Mouse (Mus musculus) CH12.LX (cell line): Measurements from ENCODE around the gene Gm21976. TPM values are rescaled to one million over a fixed set of nuclear protein-coding genes. Genes with fewer than 3 reads are reported as not detected.
A peak's percentile ranks its signal among the peaks of the same experiment; 100 is the strongest.

Experiments
- DNase-seq: peaks from one replicate; pipeline ENCODE4 v3.0.0-alpha.2; 2013; ENCODE audit errors: extremely low read depth
- H3K27ac ChIP-seq: 2 replicates; pipeline ENCODE4 v1.5.1; 2012; ENCODE audit warnings: low read depth, mild to moderate bottlenecking, control low read depth, moderate library complexity; ENCODE audit not compliant: insufficient read depth
- H3K27me3 ChIP-seq: replicated peaks from 2 replicates; pipeline ENCODE3; 2012; ENCODE audit warnings: inconsistent platforms
- H3K36me3 ChIP-seq, 2 experiments: replicated peaks in 1 of 2; 2 replicates each; pipeline versions ENCODE3 to v1.6.1; 2012; ENCODE audit warnings: inconsistent platforms in 1 of 2, low read length in 1 of 2, mild to moderate bottlenecking in 1 of 2, mixed read lengths in 1 of 2, moderate library complexity in 1 of 2; ENCODE audit not compliant: control insufficient read depth in 1 of 2, insufficient read depth in 1 of 2
- H3K4me1 ChIP-seq, 2 experiments: 2 replicates each; pipeline ENCODE4 v1.6.1; 2012; ENCODE audit warnings: inconsistent platforms in 1 of 2, moderate library complexity in 1 of 2; ENCODE audit not compliant: insufficient read depth in 2 of 2, control insufficient read depth in 1 of 2
- H3K4me2 ChIP-seq: 2 replicates; pipeline ENCODE4 v1.6.1; 2012; ENCODE audit warnings: low read depth, mild to moderate bottlenecking, control low read depth; ENCODE audit not compliant: poor library complexity, insufficient read depth, severe bottlenecking
- H3K4me3 ChIP-seq, 3 experiments: fragments of 150-350 bp in 1 of 3; sonication (generic) in 1 of 3; replicated peaks in 1 of 3; 2 replicates each; pipeline versions ENCODE3 to v1.5.1; 2011 to 2012; ENCODE audit warnings: low read depth in 2 of 3, low read length in 2 of 3, mild to moderate bottlenecking in 2 of 3, moderate library complexity in 2 of 3, control low read depth in 1 of 3, improper control_type of control experiment in 1 of 3, inconsistent platforms in 1 of 3, mixed read lengths in 1 of 3; ENCODE audit not compliant: poor library complexity in 1 of 3
- H3K79me2 ChIP-seq: replicated peaks from 2 replicates; pipeline ENCODE4 v1.6.1; 2012; ENCODE audit warnings: mild to moderate bottlenecking, moderate library complexity; ENCODE audit not compliant: control insufficient read depth, poor library complexity, insufficient read depth, severe bottlenecking; ENCODE audit errors: extremely low read depth
- H3K9ac ChIP-seq: 2 replicates; pipeline ENCODE4 v1.6.1; 2012; ENCODE audit warnings: low read depth, mild to moderate bottlenecking, control low read depth, moderate library complexity; ENCODE audit not compliant: insufficient read depth
- H3K9me3 ChIP-seq: replicated peaks from 2 replicates; pipeline ENCODE3; 2012; ENCODE audit warnings: low read length, inconsistent platforms, mixed read lengths
- BHLHE40 ChIP-seq: IDR thresholded peaks from 2 replicates; pipeline ENCODE4 v1.6.1; 2011; ENCODE audit warnings: mild to moderate bottlenecking, low read depth, low read length, improper control_type of control experiment
- E2F4 ChIP-seq: IDR thresholded peaks from 2 replicates; pipeline ENCODE4 v1.6.1; 2011; ENCODE audit warnings: low read depth, low read length, improper control_type of control experiment; ENCODE audit not compliant: insufficient replicate concordance
- ETS1 ChIP-seq: conservative IDR thresholded peaks from 2 replicates; pipeline ENCODE4 v1.6.1; 2012; ENCODE audit warnings: low read depth, mild to moderate bottlenecking, inconsistent platforms, low read length, improper control_type of control experiment, moderate library complexity
- GABPA ChIP-seq: IDR thresholded peaks from 2 replicates; pipeline ENCODE4 v1.6.1; 2012; ENCODE audit warnings: low read depth, low read length, improper control_type of control experiment, inconsistent platforms; ENCODE audit not compliant: insufficient replicate concordance
- JUN ChIP-seq: IDR thresholded peaks from 2 replicates; pipeline ENCODE4 v1.6.1; 2011; ENCODE audit warnings: low read depth, mild to moderate bottlenecking, low read length, improper control_type of control experiment, moderate library complexity; ENCODE audit not compliant: insufficient read depth
- JUND ChIP-seq: conservative IDR thresholded peaks from 2 replicates; pipeline ENCODE4 v1.6.1; 2011; ENCODE audit warnings: low read depth, low read length, improper control_type of control experiment
- MXI1 ChIP-seq: IDR thresholded peaks from 2 replicates; pipeline ENCODE4 v1.6.1; 2011; ENCODE audit warnings: mild to moderate bottlenecking, low read depth, low read length, improper control_type of control experiment
- POLR2AphosphoS2 ChIP-seq: IDR thresholded peaks from 2 replicates; pipeline ENCODE4 v1.6.1; 2011; ENCODE audit warnings: low read depth, low read length, improper control_type of control experiment
- USF1 ChIP-seq: IDR thresholded peaks from 2 replicates; pipeline ENCODE4 v1.6.1; 2014; ENCODE audit warnings: low read depth, mild to moderate bottlenecking, inconsistent platforms, low read length, improper control_type of control experiment
- ZKSCAN1 ChIP-seq: IDR thresholded peaks from 2 replicates; pipeline ENCODE4 v1.6.1; 2012; ENCODE audit warnings: low read depth, inconsistent platforms, low read length, improper control_type of control experiment, borderline replicate concordance
- dilution Hi-C: fragments of 300-500 bp; cut with MboI; formaldehyde crosslinking; loops from 2 replicates; pipeline ENCODE4 v1.14.3; 2020; ENCODE audit warnings: low sequenced_read_pairs; ENCODE audit not compliant: extremely low pct_unique_long_range_greater_than_20kb, extremely low pct_ligation_motif_present
- in situ Hi-C: fragments of 300-500 bp; cut with MboI; formaldehyde crosslinking; loops from 3 replicates; pipeline ENCODE4 v1.14.3; 2019; ENCODE audit warnings: low sequenced_read_pairs, low pct_ligation_motif_present, low pct_unique_long_range_greater_than_20kb, mixed read lengths
- polyA plus RNA-seq: library from polyadenylated mRNA; unstranded; fragments of >175 nt; gene quantifications from 2 replicates; pipeline ENCODE4 v1.2.1, GENCODE M21; 2012; ENCODE audit warnings: low read depth; ENCODE audit not compliant: insufficient read length
- total RNA-seq, 2 experiments: library from RNA; depleted of rRNA; stranded (reverse); fragments of 300-350 nt in 1 of 2; fragments of >200 nt in 1 of 2; gene quantifications; 2 replicates each; pipeline ENCODE4 v1.2.3; 2012 to 2014

Gm21976 gene
- total and polyA plus RNA-seq, 3 experiments, result not detected

DNA sequence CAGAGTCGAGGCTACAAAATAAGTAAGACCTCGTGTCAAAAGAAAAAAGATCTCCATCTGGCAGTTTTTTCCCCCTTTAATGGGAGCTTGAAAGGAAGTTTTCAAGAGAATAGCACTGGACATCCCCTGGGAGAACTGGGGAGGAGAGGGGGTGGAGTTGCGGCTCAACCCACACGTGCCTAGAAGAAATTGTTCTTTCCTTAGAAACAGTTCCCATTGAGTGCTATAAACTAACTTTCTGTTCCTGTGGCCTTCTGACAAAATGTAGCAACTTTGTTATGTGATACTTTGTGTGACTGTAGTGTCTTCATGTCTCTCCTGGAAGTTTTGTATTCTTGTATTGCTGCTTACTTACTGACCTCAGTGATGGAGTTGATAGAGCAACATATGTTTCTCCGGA lies 15.6 kb upstream of the Gm21976 start:
- no peaks in the 10 kb centered on the region for H3K9me3 ChIP-seq
- H3K9ac ChIP-seq, result 0 out of 2 replicates have a peak overlapping the region, but pooled peaks have one; percentile 84
- H3K4me2 ChIP-seq, result peak overlapping the region; percentile 51; the same call in 1 of the 2 replicates
- in situ Hi-C loops (no loop called here), dilution Hi-C loops (no loop called here)
- H3K36me3 ChIP-seq, result peaks cover 15 to 39% of the 10 kb centered on the region in 2 experiments
- peak overlapping the region in 2 of 3 experiments; percentile 97 to 100 for H3K4me3 ChIP-seq
- TF ChIP-seq MXI1 (peak; percentile 47), JUN (no peak), E2F4 (no peak), BHLHE40 (peak; percentile 91)
- H3K79me2 ChIP-seq, result peaks cover 27% of the 10 kb centered on the region
- no peak overlapping the region for H3K27ac ChIP-seq
- no peak for DNase-seq
- no peaks in the 10 kb centered on the region for H3K27me3 ChIP-seq
- peaks cover 2 to 22% of the 10 kb centered on the region in 2 experiments; a peak in 3 of 4 replicates for H3K4me1 ChIP-seq

- Histone ChIP-seq H3K36me3 (peaks cover 28 to 63% of the 10 kb centered on the region in 2 experiments), H3K9ac (no peak overlapping the region), H3K4me1 (peaks cover 13 to 14% of the 10 kb centered on the region in 2 experiments; a peak in 3 of 4 replicates), H3K79me2 (no peaks in the 10 kb centered on the region), H3K27ac (no peak overlapping the region), H3K4me3 (no peak overlapping the region), H3K4me2 (no peak overlapping the region), H3K27me3 (no peaks in the 10 kb centered on the region), H3K9me3 (no peaks in the 10 kb centered on the region)
- DNase-seq, result no peak
- dilution Hi-C loops, result no loop called here
- TF ChIP-seq ZKSCAN1 (no peak), E2F4 (no peak), POLR2AphosphoS2 (no peak), GABPA (no peak), JUND (no peak)
- in situ Hi-C loops, result no loop called here
Observed at GRCm38 (mm10) chr13:98274023-98274422, 5.7 kb upstream of the Gm21976 start.

DNA sequence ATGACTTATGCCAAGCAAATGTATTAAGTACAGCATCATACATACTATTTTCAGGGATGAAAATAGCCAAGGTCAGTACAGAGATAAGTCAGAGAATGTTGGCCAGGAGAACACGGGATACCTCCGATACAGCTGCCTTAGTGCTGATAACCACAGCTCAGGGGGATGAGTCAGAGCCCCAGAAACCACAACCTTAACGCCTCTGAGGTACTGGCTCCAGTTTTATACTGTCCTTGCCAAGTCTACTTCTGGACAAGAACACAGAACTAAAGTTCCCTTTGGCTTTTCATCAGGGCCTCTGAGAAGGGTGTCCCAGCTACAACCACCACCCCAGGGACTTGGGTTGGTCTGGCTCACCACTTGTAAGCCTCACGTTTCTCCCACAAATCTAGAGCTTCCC lies 4.0 kb upstream of the Gm21976 start:
- H3K27ac ChIP-seq, result no peak overlapping the region
- no peaks in the 10 kb centered on the region for H3K9me3 ChIP-seq
- in situ Hi-C loops (no loop called here), dilution Hi-C loops (no loop called here)
- H3K9ac ChIP-seq, result no peak overlapping the region
- H3K4me2 ChIP-seq, result no peak overlapping the region
- H3K36me3 ChIP-seq, result peaks cover 28 to 54% of the 10 kb centered on the region in 2 experiments
- DNase-seq, result peak; percentile 45
- TF ChIP-seq USF1, result no peak
- peak; percentile 27; the same call in 1 of the 2 replicates for TF ChIP-seq ETS1
- H3K4me3 ChIP-seq, result no peak overlapping the region
- H3K4me1 ChIP-seq, result peaks cover 14 to 15% of the 10 kb centered on the region in 2 experiments; a peak in 3 of 4 replicates
- H3K27me3 ChIP-seq, result no peaks in the 10 kb centered on the region
- no peaks in the 10 kb centered on the region for H3K79me2 ChIP-seq
